Mouse (Mus musculus) frontal cortex, postnatal 10 days (tissue): ENCODE results near the gene Unc45a.
"Not testable (repeated sequence)": the region's sequence is repeated elsewhere in the genome, so short reads cannot be mapped to it uniquely, and the experiment has no call there.

Experiments used
- DNase-seq, 2 experiments: peaks; one replicate each; pipeline ENCODE4 v3.0.0; 2022; ENCODE audit warnings: low spot score in 2 of 2, mixed read lengths in 1 of 2

Unc45a gene

DNA sequence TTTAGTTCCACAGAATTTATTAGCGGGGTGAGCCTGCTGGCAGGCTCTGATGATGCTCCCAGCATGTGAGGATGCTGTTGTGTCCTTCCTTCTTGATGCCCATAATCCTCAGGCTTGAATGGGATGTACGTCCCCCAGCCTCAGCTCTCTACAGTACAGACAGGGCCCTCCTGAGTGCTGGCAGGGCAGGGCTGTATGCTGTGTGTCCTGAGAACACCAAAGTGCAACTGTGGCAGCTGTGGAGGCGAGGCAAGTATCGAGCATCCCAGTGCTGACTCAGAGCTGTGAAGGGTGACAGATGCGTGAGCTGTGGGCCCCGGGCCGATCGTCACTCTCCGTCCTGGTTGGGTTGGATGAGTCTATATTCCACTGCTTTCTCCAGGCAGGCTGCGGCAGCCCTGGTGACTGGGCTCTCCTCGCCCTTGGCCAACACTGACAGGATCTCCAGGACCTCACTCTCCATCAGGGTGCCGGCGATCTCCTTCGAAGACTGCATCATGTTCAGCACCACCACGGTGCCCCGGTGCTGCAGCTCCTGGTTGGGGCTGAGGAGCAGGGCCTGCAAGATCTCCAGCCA is 15.4 kb downstream of the Unc45a start:
- DNase-seq = no peak

DNA sequence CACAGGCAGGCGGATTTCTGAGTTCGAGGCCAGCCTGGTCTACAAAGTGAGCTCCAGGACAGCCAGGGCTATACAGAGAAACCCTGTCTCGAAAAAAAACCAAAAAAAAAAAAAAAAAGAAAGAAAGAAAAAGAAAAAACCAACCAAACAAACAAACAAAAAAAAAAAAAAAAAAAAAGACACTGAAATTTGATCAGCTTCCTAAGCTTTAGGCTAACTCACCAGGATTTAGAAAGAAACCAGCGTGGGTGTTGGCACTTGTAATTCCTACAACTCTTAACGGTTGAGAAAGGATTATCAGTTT is 16.0 kb downstream of the Unc45a start:
- not testable (repeated sequence) for DNase-seq

DNA sequence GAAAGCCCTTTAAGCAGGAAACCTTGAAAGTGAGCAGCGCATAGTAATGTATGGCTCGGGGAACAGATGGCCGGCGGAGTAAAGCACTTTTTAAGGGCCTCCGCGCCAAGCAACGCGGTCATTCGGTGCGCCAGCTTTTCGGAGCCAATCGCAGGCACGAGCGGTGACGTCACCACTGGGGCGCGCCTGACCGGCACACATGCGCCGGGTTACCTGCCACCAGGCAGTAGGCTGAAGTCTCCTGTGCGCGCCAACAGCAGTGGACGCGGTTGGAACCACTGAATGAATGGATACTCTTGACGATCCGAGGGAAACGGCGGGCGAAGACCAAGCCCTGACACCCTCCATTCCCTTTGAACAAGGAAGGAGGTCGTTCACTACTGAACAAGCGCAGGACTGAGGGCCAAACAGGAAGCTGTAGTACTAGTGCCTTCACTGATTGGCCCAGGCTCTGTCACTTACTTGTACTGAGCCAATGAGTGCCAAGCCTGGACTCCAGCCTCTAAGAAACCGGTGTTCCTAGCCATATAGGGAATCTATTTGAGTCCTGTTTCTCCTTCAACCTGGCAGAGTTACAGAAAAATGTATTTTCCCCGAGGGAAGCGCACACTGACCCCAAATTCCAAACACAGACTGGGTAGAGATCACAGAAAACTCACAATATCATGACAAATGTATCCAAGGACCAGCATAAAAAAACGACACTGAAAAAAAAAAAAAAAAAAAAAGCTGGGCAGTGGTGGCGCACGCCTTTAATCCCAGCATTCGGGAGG is 16.6 kb downstream of the Unc45a start, which contains the start of gene Rccd1:
Gene Rccd1, minus strand, starts transcription at position 412 of the 773 bp plus-strand sequence.
- DNase-seq = peak; percentile 90 to 95

DNA sequence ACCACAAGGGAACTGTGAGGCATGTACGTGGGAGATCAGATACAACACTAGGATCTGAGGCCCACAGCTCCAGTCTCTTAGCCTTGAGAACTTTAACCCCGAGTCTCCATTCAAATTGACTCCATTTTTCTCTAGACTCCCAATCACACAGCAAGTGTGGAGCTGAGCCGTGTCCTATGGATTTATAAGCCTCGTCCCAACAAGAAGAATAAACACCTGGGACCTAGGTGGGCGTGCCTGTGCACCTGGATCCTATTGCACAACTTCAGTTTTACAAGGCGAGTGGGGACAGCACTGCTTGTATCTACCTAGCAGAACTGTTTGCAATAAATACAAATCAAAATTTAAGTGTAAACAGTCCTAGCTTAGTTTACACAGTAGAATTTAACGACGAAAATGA is 17.5 kb downstream of the Unc45a start:
- DNase-seq = no peak

DNA sequence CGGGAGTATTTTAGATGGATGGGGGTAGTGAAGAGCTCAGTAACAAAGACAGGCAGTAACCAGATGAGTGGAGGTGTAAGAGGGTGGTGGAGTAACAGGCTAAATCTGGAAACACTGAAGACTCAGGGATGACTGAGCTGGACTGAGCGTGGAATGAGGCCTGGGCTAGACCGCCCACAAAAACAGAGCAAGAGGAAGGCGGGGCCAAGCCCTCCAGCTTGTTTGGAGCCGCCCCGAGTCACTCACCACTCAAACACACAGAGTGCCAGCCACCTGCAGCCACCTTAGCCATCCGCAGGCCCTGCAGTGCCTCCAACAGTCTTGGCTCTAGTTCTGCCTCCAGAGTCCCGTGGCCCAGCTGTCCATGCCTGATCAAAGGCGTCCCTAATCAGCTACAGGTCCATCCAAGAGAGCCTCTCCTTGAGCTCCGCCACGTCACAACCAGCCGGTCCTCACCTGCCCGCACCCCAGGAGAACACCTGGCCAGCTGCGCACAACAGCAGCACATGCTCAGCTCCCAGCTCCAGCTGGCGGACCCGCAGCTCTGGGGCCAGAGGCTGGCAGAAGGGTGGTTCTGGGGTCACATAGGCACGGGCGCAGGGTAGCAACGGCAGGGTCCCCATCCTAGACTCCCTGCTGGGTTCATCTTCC is 20.8 kb downstream of the Unc45a start:
- no peak for DNase-seq

DNA sequence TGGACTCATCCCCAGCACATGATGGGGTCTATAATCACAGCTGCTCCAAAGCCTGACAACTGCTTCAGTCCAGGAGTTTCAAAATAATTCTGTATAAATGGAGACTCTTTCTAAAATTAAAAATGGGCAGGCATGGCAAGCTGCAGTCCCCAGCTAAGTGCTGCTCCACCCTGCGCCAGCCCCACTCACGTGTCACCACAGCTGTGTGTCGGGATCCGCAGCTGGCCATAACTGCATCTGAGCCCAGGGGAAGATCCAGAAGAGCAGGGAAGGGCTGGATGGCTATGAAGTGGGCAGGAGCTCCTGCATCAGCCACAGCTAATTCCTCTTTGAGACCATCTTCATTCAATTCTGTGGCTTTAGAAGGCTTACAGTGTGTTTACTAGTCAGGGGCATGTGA is 22.1 kb downstream of the Unc45a start:
- DNase-seq = no peak

DNA sequence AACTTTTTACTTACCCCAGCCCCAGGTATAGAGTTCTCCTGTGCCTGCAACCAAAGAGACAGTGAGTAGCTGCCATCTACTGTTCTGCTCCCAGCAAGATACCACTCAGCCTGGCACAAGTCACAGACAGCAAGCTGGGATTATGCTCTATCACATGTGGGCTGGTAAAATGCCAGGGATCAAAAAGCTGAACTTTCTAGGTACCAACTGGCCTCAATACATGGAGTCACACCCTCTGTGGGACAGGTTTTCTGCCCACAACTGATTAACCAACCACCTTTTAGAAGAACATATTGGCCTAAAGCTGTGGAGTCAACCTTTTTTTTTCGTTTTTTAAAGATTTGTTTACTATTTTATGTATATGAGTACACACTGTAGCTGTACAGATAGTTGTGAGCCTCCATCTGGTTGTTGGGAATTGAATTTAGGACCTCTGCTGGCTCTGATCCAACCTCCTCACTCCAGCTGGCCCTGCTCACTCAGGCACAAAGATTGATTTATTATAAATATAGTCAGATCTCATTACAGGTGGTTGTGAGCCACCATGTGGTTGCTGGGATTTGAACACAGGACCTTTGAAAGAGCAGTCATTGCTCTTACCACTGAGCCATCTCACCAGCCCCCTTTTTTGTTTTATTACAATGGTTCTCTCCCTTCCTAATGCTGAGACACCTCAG is 23.2 kb downstream of the Unc45a start:
- no peak for DNase-seq

DNA sequence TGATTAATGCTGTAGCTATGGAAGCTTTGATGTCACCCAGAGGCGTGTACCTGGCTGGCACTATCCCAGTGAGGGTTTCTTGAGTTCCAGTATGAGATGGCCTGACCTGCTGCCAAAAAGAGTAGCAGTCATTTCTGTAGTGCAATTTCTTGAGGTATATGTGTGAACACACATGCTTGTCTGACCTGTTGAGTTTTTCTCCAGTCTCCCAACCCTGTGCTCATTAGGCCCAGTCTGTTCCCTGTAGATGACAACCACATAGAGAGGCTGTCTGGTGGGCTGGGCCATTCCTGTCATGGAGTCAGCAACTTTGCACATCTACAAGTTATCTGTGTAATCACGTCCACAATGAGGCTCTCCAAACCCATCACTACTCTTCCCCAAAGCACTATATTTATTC is 25.1 kb downstream of the Unc45a start:
- no peak for DNase-seq

DNA sequence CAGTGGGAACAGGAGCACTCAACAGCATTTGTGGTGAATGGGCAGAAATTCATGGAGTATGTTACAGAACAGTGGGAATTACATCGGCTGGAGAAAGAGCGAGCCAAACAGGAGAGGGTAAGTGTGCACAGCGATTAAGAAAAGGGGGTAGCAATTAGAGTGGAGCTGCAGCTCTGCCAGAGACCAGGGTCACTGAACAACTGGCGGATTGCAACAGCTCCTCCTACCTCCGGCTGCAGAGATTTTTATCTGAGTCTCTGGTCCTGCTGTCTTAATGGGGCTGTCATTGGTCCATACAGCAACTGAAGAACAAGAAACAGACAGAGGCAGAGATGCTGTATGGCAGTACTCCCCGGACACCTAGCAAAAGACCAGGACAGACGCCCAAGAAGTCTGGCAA is 30.0 kb downstream of the Unc45a start:
- DNase-seq = no peak

DNA sequence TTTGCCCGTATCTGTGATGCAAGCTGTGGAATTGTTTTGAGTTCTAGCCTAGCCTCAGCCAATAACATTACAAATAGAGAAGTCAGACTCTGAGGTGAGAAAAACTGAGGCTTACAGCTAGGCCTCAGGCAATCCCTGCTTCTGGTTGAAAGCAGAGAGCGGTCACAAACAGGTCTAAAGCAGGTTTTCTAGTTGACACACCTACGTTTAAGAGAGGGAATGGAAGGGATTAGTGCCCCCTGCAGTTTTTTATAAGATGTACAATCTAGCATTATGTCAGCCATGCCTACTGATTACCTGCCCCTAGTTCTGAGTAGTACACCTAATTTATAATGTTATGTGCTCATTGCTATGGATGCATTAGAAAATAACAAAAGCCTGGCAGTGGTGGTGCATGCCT is 33.0 kb downstream of the Unc45a start:
- DNase-seq = no peak

DNA sequence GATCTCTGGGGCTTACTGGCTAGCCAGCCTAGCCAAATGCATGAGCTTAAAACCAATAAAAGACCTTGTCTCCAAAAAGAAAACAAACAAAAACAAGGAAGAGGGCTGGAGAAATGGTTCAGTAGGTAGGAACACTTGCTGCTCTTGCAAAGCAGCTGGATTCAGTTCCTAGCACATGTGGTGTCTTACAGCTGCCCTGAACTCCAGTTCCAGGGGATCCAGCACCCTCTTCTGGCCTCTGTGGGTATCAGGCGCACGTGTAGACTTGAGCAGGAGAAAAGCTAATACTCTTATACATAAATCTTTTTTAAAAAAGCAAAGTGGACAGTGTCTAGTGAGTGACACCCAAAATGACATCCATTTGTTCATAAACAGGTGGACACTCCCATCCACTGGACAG is 39.3 kb downstream of the Unc45a start:
- DNase-seq = no peak

DNA sequence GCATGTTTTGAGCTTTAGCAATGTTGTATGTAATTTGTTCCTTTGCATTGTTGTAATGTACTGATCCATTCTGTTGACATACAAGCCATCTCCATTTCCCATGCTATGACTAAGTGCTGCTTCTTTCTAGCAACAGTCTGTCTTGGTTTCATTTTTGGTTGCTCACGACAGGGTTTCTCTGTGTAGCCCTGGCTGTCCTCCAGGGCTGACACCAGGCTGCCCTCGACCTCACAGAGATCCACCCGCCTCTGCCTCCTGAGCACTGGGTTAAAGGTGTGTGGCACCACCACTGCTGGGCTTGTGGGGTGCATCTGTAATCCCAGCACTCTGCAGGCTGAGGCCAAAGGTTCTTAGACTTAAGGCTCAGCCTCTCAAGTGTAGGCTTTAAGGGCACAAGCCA is 41.2 kb downstream of the Unc45a start:
- no peak for DNase-seq

DNA sequence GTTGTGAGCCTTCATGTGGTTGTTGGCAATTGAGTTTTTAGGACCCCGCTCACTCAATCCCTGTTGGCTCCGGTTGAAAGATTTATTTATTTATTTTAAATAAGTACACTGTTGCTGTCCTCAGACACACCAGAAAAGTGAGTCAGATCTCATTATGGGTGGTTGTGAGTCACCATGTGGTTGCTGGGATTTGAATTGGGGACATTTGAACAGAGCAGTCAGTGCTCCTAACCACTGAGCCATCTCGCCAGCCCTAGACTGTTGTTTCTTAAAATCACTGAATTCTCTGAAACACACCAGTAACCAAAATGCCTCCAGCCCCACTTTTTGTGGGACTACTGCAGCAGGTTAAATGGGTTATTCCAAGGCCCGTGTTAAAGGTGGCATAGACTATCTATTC is 42.1 kb downstream of the Unc45a start:
- no peak for DNase-seq

DNA sequence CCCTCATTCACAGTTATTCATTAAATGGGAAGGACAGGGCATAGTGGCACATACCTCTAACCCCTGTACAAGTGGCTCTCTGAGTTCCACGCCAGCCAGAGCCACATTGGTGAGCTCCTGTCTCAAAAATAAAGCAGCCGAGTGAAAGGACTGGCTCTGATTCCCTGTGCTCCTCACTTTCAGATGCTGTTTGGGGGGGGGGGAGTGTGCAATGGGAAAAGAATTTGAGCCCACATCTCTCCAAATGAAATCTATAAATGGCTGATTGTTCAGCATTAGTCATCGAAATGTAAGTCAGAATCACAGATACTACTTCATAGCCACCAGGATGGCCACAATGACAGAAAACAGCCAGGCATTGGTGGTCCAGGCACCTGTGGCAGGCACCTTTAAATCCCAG is 43.8 kb downstream of the Unc45a start:
- DNase-seq = no peak

DNA sequence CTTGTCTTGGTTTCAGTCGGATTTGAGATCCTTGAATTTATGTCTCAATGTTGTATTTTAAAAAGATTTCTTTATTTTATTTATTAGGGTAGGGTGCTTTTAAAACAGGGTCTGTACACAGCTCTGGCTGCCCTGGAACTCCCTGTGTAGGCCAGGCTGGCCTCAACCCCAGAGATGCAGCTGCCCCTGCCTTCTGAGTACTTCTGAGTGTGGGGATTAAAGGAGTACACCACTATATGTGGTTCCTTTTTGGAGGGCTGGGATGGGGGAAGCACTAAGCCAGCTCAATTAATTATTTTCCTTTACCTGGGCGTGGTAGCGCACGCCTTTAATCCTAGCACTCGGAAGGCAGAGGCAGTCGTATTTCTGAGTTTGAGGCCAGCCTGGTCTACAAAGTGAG is 44.3 kb downstream of the Unc45a start:
- DNase-seq = no peak

DNA sequence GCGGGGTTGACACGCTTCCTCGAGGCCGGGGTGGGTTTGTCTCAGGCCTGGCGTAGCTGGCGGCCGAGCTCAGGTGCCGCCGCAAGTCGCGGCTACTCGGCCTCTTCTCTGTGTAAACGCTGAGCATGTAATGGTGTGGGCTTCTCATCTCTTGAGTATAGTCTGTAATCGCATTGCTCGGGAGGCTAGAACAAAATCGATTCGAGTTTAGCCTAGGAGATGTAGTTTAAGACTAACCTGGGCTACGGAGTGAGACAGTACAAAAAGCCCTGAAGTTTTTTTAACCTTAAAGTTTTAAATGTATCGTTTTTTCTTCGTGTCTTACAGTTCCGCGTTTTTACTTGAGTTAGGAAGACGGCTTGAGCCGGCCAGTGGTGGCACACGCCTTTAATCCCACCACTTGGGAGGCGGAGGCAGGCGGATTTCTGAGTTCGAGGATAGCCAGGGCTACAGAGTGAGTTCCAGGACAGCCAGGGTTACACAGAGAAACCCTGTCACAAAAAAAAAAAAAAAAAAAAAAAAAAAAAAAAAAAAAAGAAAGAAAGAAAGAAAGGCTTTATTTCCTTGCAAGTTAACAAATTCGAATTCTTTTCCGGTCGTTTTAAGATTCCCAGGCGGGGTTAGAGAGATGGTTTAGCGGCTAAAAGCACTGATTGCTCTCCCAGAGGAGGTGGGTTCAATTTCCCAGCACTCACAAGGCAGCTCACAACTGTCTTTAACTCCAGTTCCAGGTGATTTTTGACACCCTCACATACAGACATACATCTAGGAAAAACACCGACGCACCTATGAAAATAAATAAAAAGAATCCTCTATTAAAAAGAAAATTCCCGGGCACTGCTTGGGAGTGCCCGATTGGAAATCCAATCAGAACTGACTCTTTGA is 45.8 kb downstream of the Unc45a start:
- no peak for DNase-seq

DNA sequence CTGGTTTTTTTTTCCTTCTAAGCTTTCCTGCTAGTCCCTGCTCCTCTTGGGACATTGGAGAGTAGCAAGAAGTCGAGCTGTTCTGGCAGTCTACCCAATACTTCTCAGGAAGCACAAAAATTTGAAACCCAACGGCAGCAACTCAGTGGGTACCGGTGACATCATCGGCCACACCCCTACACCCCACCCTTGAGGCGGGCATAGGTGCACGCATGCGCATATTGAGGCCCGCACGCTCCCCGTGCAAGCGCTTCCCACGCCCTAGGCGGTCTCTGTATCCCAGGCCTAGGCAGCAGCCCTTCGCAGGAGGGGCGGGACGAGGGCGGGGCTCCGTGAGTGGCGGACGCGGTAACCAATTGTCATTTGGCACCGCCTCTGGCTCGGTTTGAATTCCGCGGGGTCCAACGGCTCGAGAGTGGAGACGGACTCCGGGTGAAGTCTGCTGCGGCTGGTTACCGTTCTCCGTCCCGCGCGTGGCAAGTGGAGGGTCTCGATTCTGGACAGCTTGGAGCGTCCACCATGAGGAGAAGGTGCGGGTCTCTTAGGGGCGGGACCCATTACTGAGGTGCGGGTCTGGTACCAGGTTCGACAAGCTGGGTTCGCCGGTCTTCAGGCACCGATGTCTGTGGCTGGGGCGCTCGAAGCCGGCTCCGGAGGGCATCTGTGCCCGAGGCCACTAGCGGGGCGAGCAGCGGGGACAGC is 46.6 kb downstream of the Unc45a start, which contains the start of gene Prc1:
Gene Prc1, plus strand, starts transcription at position 389 of the 702 bp plus-strand sequence.
- peak; percentile 97 for DNase-seq

DNA sequence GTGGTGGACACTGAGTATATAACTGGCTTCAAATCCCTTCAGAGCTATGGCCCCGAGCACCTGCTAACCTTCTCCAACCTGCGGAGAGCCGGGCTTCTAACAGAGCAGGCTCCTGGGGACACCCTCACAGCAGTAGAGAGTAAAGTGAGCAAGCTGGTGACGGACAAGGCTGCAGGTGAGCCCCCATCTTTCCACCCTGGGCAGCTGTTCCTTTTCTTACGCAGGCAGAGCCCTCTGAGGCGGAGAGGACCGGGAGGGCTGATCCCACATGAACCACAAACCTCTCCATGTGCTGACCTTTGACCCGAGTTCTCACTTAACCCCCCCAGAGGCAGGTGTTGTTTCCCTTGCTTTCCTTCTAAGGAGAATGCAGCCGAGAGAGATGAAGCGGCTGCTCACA is 53.1 kb downstream of the Unc45a start:
- DNase-seq = no peak

DNA sequence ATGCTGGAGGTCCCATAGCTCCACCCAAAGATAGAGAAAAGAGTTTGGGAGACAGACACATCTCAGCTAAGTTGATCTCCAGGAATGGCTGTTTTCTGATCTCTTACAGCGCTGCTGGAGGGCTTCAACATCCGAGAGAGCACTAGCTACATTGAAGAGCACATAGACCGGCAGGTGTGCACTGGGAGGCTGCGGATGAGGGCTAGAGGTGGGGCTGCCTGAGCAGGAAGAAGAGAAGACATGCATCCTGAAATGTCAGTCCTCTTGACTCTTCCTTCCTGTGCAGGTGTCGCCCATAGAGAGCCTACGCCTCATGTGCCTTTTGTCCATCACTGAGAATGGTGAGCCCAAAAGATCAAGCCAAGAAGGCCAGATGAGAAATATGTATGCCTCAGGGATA is 55.1 kb downstream of the Unc45a start:
- DNase-seq = no peak

DNA sequence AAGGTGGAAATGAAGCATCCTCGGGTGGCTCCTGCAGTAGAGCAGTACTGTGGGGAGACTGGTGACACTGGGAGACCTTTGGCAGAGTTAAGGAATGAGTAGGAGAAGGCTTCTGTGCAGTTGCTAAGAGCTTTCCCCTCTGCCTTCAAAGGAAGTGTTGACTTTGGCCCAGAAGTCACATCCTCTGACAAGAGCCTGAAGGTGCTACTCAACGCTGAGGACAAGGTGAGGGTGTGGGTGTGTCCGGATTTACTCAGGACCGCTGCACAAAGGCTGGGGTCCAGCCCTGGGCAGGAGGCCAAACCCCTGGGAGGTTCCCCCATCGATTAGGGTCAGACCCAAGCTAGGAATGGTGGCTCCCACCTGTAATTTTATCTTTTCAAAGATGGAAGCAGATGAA is 56.4 kb downstream of the Unc45a start:
- no peak for DNase-seq
